Mouse (Mus musculus) frontal cortex, postnatal 25 days (tissue): ENCODE data around the gene Mlh3.
"Not testable (repeated sequence)": the region's sequence is repeated elsewhere in the genome, so short reads cannot be mapped to it uniquely, and the experiment has no call there.

Source experiments
- DNase-seq, 2 experiments: peaks; one replicate each; pipeline ENCODE4 v3.0.0; 2022; ENCODE audit warnings: low spot score in 2 of 2

Gene Mlh3

DNA sequence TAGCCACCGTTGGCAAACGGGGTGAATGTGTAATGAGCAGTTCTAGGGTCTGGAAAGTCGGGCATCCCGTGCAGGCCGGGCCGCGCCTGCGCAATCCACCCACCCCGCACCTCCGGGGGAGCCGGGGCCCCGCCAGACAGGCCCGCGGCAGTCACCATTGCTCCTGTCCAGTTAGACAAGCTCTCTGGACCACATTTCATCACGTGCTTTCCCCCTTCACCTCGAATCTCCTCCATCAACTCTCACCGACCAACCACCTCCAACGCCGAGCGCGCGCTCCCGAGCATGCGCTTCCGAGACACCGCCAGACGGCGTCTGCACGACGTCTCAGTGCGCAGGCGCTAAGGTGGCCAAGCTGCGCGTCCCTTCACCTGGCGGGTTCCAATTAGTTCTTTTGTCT lies at the start of gene Mlh3:
Gene Mlh3 (minus strand): TSS at position 281 of the 400 bp plus-strand sequence.
- peak; percentile 66 to 77 for DNase-seq

DNA sequence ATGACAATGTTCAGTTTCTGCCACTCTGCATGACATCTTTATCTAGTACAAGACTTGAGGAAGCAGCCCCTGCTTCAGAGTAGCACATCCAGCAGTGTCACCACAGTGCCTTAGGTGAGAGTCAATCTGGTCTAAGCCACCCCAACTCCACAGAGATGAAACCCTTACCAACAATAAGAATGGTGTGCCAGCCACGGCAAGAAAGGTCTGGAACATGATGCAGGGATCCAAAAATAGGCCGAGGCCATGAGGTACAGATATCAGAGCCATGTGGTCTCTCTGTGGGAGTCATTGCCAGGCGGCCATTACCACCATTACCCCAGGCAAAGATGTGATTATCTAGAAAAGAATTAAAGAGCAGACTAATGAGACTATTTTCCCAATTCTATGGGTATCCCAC lies 38.3 kb upstream of the Mlh3 start:
- no peak for DNase-seq

DNA sequence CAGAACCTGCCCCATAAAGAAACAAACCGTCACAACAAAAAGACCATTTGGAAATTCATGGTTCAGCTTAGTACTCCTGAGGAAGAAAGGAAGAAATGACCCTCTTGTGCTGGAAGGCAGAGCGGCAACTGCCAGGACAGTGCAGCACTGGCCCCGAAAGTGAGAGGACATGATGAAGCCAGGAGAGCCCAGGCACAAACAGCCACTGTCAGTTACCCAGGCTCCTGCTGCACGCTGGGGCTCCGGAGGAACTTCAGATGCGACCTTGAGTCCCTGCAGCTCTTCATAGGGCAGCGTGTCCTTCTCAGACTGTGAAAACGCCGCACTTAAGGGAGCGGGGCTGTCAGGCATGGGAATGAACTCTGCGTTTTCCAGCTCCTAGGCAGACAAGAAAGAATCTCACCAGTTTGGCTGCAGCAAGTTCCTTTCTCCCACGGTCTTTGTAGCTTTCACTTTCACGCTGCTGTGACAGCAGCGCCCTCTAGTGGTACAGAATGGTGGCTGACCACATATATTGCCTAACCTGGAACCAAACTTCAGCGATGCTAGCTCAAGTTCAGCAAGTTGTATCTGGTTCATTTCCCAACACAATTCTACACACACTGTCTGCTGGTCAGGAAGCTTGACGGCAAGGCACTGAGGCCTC lies 35.0 kb upstream of the Mlh3 start:
- DNase-seq: peak; percentile 83 to 87

DNA sequence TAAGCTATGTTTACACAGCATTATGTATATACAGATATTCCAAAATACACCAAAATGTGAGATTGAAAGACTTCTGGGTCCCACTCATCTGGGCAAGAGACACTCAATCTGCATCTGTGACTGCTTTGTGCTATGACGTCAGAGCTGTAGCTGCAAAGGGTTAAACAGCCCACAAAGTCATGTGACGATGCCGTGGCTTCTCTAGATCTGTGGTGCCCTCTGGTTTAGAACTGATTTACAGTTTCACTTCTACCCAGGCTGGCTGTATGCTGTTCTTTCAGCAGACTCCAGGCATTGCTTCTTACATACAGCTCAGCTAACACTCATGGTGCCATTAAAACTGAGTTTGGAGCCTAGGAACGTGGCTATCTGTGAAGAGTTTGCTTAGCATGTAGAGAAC lies 34.3 kb upstream of the Mlh3 start:
- no peak for DNase-seq

DNA sequence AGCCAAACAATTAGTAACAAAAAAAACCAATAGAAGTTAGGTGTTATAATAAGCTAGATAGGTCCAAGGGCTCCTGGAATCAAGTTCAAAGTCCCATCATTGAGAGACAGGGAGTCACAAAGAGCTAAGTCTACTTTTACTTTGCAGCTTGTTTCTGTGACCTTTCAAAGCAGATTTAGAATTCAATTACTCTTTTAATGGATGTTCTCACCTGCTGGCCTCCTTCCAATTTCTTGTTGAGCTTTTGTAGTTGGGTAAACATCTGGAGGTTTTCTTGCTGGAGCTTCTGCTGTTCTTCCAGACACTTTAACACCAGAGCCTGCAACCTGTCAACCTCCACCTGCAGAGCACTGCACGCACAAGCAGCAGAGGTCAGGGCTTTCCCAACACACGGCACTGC lies 32.9 kb upstream of the Mlh3 start:
- DNase-seq: no peak

DNA sequence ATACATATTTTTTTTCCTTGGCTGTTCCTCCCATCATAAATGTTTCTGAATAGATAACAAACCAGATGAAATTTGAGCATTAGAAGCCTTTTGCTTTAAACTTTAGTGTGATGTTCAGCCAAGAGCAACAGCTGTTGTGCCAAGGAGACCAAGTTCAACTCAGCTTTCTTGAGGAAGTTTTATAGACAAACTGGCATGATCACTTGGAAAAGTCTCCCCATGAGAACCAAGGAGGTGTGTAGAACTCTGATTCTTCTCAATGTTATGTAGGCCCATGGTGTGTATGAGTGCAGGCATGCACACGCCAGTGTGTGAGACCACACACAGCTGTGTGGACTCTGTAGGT lies 28.4 kb upstream of the Mlh3 start:
- DNase-seq: no peak

DNA sequence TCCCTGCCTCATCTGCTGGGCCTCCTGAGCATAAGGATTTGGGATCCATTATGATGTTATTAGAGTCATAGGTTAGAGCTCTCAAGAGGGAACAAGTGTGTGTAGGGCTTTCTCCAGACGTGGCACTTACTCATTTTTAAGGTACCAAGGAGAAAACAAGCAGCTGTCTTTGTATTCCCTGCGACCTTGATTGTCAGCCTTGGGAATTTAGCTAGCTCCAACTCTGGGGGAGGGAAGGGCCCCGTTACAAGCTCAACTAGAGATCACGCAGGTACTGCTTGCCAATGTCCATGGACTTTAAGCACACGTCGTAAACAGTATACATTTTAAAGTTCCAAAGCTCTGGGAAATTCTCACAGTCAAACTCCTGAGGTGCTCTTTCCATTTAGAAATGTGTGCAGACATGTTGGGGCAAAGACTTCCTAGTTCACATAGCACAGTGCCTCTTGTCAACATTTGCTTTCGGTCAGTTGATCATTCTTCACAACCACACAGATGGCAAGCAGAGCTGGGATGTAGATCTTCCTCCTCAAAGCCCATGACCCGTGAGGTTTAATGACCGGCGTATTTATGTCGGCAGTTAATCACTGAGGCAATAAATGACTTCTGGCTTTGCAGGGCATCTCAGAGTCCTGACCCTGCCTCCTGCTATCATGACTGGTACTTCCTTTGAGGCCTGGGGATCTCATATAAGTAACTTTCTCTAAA lies 27.9 kb upstream of the Mlh3 start:
- DNase-seq: no peak

DNA sequence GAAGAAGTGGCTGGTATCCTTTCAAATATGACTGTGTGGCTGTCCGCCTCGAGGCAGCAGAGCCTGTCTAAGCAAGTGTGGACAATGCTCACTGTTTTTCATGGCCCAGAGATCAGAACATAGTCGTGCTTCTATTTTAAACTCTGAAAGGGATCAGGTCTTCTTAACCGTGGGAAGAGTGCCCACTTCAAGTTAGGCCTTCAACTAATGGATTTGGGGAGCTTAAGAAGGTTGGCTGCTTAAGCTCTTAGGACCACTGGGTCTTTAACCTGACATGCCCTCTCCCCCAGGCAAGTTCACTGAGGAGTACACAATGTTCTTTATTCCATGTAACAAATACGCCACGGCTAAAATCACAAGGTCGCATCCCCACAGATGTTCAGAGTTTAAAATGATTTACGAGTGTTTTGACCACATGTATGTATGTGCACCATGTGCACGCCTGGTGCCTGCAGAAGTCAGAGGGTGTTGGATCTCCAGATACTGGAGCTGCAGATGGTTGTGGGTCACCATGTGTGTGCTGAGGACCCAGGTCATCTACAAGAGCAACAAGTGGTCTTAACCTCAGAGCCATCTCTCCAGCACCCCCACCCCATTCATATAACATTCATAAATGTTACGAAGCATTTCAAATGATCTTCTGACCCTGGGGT lies 27.1 kb upstream of the Mlh3 start:
- no peak for DNase-seq

DNA sequence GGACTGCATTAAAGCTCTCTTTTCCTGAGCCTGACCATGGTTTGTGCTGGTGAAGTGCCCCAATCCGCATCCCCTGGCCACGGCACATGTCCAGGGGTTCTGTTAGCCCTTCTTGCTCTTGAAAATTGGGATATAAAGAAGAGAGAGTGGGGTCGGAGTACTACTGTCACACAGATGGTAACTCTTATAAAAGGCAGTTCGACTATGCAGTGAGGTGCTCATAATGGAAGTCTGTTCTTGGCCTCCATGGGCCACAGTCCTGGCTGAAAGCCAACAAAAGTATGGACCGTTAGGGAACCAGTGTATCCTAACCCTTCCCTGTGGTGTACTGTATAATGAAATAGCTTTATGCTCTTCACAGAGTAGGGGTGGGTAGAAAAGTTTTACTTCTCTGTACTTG lies 26.5 kb upstream of the Mlh3 start:
- DNase-seq: no peak

DNA sequence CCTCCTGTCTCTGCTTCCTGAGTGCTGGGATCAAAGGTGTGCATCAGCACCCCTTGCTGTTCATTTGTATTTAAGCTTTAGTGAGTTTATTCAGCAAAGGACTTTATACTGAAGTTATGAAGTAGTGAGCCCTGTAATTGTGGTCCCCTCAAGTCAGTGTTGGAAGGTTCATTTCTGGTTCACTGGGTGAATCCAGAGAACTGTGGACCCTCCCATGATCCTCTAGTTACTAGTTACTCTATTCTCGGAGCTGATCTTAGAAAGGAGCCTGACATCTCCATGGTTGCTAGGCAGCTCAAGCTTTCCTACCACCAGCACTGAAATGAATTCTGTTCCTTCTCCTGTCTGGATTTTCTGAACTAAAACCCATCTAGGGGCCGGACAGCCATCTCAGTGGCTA lies 25.1 kb upstream of the Mlh3 start:
- no peak for DNase-seq

DNA sequence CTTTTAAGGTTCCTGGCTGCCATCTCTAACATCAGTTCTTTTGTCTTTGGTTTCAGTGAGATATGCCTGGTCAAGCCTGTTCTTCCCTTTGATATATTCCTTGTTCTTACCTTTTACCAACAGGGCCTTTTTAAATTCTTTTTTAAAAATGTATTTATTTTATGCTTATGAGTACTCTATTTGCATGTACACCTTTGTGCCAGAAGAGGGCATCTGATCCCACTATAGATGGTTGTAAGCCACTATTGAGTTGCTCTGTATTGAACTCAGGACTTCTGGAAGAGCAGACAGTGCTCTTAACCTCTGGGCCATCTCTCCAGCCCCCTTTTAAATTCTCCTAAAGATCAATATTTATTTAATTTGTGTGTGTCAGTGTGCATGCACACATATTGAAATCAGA lies 22.5 kb upstream of the Mlh3 start:
- no peak for DNase-seq

DNA sequence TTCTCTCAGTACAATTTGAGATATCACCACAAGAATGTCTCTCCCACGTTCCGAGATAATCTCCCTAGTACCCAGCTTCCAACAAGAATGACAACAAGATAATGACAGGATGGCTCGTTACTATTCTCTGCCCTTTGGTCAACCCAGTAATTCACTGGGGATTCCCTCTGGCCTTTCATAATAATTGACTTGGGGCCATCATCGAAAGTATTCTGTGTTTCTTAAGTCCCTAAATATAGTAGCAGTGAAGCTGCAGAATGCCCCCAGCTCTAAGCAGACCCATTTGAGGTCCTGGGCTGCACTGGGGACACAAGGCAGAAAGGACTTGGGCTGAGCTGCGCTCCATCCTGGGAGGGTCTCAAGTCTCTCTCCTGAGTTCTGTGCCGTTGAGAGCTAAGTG lies 21.9 kb upstream of the Mlh3 start:
- no peak for DNase-seq

DNA sequence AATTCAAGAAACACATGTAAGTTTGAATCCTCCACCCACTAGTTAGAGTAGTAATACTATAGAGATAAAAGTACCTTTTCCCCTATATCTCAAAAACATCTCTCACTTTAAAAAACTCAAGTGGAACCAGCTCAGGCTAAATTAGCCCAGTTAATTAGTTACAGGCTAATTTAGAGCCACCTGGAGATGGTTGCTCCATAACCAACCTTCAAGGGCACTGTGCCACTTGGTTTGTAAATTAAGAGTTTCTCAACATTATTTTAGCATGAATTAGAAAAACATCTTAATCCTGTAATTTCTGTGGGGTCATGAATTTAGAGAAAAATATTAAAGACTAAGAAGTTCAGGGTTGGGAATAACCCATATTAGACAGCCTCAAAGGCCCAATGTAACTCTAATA lies 21.1 kb upstream of the Mlh3 start:
- DNase-seq: no peak

DNA sequence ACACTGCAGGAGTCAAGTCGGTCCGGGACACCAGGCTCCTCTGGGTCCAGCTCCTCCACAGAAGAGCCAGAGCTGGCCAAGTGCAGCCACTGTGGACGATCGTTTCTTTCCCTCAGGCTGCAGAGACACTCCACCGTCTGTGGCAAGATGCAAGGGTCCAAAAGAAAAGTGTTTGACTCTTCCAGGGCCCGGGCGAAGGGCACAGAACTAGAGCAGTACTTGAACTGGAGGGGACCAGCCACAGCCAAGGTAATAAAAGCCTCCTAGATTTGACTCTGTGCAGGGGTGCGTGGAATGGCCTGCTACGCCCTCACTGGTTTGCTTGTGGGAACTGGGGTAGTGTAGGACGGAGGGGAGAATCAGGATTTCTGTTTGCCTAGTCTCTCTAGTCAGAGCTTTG lies 20.2 kb upstream of the Mlh3 start:
- no peak for DNase-seq

DNA sequence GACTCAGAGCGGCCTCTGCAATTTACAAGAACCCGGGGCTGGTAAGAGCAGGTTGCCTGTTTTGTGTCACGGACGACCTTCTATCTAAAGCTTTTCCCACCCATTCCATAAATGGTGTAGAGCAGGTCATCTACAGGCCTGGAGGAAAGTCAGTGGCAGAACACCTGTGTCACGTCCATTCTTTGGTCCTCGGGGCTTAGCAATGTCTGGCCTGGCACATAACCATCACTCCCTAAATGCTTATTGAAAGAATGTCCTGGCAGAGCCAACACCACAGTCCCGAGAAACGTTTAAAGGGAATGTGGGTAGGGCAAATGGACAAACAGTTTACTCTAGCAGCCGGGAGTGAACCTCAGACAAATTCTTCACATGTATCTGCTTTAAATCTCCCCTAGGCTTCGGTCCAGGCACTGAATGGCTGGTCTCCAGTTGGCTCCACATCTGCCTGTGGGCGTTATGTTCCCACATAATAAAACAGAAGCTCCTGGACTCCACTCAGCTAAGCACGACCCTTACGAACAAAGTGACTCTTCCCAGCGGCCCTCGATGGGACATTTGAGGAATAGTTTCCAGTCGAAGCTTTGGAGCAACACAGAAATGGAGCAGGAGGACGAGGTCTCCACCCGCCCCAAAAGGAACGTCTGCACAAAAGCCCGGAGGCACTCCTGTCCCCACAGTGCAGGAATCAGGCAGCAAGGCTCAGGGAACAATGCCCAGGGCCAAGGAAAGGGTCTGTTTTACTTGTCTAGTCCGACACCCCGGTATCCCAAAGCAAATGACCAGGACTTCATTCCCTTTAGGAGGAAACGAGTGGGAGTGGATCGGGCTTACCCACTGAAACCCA lies 19.0 kb upstream of the Mlh3 start:
- DNase-seq: no peak

DNA sequence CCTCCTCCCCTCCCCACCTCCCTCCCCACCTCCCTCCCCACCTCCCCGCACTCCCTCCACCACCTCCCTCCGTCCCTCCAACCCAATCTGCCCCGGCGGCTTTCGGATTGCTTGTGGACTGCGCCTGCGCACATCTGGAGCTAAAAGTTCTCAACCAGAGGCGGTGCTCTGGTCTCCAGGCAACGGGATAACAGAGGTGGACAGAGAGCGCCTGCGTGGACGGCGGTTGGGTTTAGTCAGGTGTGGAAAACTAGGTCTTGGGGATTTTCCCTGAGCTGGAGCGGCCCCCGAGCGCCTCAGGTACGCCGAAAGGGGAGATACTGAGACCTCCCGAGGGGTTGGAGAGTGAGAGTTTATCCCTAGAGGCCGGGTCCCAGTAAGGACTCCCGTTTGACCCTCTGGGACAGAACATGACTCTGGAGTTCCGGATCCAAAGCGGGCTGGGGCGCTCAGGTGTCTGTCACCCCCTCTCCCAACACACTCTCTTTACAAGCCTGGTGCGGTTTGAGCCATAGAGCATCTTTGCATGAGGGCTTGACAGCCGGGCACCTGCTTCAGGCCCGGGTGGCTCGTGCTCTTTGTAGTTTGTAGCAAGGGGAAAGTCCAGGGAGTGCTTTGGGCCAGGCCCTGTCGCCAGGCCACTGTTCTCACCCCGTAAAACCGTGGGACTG lies 18.2 kb upstream of the Mlh3 start, which contains the start of gene Zc2hc1c:
Gene Zc2hc1c (plus strand): TSS at position 106 of the 671 bp plus-strand sequence.
- peak; percentile 65 to 68 for DNase-seq

DNA sequence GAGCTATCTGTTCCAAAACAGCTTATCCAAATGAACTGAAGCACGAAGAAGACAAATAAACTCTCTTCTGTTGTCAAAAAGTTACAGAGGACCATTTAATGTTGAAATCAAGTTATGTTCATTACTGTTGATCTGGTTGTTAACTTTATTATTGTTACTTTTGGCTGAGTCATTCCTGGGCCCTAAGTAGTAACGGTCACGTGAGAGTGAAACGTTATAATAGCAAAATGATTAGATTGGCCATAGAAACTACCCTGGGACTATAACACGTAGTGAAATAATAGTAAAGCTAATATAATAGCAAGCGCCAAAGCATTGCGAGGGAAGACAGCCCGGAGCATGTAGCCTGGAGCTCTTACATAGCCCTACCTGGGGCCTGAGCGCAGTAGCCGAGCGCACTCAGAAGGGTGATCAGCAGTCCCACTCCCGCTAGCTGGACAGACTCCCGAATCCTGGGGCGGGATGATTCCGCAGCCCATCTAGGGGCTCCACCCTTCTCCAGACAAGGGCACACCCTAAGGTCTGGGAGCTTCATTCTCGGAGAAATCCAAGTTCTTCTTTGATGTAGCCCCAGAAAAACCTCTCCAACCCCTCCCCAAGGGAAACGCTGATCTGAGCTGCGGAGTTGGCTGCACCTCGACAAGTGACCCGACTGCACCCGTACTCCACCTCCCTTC lies 17.5 kb upstream of the Mlh3 start, which contains the start of gene Acyp1:
Gene Acyp1 (minus strand): TSS at position 630 of the 677 bp plus-strand sequence.
- no peak for DNase-seq

DNA sequence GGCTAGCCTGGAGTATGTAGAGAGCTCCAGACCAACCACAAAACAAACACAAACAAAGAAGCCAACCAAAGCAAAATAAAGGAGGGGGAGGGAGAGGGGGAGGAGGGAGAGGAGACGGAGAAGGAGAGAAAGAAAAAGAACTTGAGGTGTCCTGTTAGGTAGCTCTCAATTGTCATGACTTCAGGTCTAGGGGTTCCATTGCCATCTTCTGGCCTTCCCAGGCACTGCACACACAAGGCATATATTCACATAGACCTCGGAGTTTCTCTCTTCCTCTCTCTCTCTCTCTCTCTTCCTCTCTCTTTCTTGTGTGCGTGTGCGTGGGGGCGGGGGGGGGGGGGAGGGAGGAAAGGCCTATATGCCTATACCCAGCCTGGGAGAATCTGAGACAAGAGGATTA lies 16.5 kb upstream of the Mlh3 start:
- DNase-seq: no peak

DNA sequence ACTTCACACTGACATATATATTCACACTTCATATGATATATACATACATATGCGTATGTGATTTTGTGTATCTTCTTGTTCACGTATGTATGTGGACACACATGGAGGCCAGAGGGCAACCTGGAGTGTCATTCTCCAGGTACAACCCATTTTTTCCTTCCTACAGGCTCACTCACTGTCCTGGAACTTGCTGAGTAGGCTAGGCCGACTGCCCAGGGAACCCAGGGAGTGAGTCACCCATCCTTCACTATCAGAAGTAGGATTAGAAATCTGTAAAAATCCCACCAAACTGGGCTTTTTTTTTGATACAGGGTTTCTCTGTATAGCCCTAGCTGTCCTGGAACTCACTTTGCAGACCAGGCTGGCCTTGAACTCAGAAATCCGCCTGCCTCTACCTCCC lies 14.6 kb upstream of the Mlh3 start:
- DNase-seq: no peak

DNA sequence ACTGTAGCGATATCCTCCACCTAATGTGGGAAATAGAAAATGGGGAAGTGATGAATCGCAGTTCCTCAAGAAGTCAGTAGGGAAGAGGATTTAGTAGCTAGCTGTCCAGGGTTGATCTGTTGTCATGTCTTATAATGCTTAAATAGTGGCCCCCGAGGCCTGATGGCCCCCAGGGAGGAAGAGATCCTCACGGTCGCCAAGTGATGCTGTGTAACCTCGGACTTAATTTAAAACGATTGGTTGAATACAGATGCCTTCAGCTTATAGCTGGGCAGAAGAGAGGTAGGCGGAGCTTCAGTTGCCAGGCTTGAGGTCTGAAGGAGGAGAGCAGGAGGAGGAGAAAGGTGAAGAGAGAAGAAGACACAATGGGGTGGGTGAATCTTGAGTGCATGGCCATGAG lies 13.9 kb upstream of the Mlh3 start:
- DNase-seq: no peak

DNA sequence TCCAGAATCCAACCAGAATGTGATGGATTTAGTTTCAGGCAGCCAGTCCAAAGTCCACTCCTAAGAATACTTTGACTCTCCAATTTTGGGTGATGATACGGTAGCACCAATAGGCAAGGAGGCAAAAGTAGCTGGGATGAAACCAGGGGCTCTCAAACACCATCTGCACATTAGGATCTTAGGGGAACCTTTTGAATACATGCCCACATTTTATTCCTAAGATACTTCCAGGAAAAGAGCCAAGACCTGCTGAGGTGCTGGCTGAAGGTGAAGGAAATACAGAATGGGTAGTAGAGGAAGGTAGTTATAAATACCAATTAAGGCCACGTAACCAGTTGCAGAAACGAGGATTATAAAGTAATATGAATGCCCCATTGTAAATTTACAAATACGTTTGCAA lies 11.4 kb upstream of the Mlh3 start:
- DNase-seq: not testable (repeated sequence)
